Mouse (Mus musculus) embryo, embryonic 10 days (tissue): ENCODE measurements around the gene Nphp1.

Experiments used
- DNase-seq: peaks from one replicate; pipeline ENCODE4 v3.0.0-alpha.2; 2015; ENCODE audit warnings: low spot score

Gene Nphp1

DNA sequence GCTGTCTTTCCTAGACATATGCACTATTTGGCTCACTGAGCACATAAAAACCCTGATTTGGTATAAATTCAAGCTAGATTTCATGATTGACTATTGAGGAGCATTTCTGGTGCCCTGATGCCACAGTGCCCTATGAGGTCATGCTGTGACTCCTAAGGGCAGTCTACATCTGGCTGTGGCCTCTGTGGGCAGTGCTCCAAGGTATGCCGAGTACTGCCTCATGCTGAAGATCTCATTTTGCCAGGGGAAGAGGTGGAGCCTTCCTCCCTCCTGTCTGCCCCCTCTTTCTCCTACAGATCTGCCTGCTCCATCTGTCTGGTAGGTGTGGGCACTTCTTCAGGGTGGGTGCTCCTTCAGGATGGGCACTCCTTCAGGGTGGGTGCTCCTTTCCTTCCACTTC, 39.3 kb downstream of the Nphp1 start:
- DNase-seq: no peak

DNA sequence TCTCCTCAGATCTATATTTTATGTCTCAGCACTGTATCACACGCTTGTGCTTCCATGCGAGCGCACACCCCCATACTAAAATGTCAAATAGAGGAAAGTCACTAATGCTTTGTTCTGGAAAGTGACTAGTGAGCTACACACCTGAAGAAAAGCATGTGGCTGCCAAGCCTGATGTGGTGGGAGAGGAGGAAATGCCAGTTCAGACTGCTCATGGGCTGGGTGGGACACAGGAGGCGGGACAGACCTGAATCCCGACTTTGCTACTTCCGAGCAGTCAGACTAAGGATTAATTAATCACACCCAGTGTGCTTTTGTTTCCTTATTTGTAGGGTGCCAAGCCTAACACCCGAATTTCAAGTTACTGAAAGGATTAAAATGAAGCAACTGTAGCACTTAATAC, 40.4 kb downstream of the Nphp1 start:
- DNase-seq: no peak

DNA sequence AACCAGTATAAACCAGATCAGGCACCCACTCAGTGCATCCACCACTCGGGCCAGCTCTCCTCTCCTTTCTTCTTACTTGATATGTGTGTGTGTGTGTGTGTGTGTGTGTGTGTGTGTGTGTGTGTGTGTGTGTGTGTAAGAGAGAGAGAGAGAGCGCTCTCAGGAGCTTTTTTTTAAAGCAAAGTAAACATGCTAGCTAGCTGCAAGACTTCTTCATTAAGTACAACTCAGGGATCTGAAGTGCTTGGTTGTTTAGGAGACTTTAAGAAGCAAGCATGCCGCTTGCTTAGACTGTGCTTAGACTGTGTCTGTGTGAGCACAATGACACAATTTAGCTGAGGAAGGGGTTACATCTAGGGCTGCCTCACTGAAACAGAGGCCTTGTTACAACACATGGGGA, 46.1 kb downstream of the Nphp1 start:
- no peak for DNase-seq

DNA sequence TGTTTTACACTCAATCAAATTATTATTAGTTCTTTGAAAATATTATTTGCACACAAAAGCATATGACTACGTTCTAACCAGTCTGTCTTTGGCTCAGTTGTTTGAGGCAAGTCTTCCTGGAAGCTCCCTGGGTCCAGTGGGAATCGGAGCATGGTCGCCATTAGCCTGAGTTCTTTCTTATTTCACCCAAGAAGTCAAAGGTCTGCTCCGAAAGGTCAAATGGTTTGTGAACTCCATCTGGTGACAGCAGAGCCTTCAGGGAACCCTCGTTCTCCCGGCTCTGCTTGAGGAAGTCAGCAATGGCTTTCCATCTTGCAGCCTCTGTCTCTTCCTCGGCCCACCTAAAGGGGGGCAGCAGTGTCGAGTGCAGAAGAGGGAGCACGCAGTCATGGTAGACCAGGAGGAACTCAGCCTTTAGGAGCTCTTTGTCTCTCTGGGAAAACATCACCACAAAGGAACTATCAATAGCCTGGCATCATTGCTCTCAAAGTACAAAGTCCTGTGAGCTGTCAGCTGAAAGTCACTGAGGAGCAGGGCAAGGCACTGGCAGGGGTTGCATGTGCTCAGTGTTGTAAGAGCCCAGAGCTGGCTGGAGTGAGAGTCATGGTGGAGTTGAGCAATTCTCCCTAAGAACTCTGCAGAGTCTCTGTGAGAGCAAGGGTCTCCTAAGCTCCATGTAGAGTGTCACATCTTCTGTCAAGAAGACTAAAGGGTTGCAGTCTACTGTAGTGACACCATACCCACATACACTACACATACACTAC, 47.8 kb downstream of the Nphp1 start:
- DNase-seq: peak; percentile 54

DNA sequence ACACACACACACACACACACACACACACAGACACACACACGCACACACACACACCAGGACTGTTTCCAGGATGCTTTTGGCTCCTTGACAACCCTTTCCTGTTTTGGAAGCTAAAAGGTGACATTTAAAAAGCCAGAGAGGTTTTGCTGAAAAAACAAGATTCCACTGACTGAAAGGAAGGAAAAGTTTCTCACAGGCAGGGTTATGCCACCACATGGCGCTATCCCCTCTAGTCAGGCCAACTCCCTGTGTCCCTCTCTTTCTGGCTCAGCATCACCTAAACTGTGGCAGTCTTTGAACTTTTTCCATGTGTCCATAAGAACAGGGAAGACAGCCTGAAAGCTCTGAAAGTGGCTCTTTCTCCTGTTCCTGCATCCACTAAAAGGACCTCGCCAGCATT, 50.8 kb downstream of the Nphp1 start:
- no peak for DNase-seq

DNA sequence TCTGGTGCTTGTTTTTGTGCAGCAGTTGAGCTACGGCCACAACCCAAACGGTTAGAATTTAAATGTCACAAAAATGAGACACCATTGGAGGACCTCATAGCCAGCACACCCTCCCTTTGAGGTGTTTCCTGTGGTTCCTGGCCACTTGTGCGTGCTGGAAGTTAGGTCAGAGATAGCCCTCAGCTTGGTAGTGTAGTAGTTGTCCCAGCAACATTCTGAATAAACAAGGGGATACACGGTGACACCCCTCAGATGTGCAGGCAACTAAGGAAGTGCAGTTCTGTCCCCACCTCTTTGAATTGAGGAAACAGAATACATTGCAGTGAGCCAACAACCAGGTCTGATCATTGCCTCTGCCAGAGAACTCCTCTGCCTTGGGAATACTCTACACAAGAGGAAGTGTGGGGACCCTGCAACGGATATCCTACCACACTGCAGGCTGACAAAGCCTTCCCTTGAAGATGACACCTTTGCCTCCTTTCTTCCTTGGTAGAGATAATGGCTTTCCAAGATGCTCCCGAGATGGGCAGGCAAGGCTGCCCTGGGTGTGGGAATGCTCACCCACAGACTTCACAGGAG, 52.0 kb downstream of the Nphp1 start:
- no peak for DNase-seq

DNA sequence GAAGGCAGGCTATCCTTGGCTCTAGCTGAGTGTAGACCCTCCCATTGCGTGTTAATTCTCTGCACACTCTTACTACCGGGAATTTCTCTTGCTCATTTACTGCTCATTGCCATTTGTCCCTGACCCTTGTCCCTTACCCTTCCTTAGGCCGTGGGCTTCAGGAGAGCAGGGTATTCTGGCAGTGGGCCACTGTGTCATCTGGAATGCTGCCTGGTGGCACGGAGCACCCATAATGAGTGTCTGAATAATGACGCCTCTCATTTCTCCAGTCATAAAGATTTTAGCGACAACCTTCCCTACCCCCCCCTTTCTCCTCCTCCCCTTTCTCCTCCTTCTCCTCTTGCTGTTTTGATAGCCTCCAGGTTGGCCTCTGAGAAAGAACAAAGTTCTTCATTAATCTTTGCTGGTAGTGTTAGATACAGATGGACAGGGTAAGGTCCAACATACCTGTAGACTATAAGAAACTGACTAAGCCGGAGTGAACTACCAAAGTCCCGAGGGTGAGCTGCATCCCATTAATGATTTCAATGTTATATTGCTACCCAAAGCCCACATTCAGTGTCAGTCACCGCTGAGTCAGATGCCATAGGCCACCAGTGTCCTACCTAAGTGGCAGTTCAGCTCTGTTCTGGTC, 53.1 kb downstream of the Nphp1 start:
- DNase-seq: no peak

DNA sequence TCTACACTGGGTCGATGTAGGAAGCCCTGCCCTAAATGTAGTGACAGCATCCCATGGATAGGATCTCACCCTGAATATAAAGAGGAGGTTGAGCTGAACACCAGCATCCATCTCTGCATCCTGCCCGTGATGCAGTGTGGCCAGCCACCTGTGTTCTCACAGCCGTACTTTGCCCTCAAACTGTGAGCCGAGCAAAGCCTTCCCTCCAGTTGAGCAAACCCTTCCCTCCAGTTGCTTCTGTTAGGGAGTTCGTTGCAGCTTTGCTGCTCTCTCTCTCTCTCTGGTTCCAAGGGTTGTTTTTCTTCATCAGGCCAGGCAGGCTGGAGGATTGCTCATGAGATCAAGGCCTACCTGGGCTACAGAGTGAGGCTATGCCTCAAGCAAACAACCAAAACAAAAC, 53.8 kb downstream of the Nphp1 start:
- no peak for DNase-seq

DNA sequence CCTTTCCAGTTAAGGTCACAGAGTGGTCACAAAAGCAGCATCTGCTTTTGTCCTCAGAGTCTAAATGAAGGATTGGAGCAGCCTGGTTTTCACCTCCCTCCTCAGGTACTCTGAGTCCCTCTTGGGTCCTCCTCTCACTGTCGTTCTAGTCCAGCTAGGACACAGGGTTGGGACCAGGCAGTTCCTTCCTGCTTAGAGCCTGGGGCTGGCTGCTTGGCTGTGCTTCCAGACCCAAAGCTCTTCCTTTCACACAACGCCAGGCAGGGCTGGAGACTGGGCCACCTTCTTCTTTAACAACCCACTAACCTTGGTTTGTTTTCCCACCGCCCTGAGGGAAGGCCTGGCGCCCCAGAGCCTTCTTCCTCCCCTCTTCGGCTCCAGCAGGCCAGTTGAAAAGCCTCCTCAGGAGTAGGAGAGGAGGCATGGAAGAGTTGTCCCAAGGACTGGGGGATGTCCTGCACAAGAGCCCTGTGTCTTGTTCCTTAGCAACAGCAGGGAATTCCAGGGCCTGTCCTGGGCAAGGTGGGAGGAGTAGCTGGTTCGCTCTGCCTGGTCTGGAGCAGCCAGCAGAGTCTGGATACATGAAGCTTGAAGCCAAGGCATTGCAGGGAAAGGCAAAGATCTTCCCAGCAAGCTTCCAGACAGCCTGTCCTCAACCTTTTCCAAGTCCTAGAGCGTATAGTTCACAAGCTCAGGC, 58.2 kb downstream of the Nphp1 start:
- DNase-seq: peak; percentile 13

DNA sequence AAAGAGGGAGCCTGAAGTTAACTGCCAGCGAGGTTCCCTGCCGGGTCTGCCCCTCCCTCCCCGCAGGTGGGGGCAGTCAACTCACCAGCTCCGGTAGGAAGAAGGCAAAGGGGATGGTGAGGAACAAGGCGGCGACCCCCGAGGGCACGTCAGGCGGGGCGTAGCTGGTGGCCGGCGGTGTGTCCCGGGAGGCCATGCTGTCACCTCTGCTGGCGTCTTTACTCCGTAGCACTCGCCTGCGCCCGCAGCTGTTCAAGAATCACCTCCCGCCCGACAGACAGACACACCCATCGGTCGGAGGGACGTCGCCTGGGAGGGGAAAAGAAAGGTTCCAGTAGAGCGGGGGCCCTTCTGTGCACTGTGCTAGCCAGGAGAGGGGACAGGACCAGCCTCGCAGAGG, 59.0 kb downstream of the Nphp1 start, which contains the start of gene Mall:
Gene Mall, minus strand, starts transcription at position 262 of the 400 bp plus-strand sequence.
- peak; percentile 20 for DNase-seq

DNA sequence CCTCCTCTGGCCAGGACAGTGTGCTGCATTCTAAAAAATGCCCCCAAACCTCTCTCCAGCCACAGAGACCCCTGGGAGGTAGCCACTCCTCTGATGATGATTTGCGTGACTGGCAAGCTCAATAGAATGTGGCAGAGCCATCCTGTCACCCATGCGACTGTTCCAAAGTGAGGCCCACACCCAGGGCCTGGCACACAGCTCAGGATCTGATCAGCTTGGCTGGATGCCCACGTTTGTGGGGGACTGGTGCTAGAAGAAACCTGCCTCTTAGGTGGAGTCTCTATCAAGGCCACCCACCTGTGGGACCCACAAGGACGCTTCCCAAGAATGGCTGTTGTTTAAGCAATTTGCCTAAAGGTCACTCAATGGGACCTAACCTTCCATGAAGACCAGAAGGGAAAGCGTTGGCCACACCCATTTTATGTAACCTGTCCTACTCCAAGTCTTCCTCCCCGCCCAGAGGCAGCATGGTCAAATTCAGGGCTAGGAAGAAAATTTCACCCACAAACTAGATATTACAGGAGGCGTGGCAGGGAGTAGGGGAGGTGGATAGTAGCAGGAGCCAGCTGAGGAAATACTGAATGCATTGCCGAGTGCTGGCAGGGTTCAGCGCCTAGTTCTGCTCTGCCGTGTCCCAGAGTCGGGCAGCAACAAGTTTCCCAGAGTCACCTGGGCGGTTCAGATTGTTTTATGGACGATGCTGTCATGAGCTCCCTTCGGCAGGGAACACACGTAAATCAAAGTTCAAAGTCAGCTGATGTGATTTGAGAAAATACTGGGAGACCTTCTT, 59.8 kb downstream of the Nphp1 start:
- DNase-seq: no peak

DNA sequence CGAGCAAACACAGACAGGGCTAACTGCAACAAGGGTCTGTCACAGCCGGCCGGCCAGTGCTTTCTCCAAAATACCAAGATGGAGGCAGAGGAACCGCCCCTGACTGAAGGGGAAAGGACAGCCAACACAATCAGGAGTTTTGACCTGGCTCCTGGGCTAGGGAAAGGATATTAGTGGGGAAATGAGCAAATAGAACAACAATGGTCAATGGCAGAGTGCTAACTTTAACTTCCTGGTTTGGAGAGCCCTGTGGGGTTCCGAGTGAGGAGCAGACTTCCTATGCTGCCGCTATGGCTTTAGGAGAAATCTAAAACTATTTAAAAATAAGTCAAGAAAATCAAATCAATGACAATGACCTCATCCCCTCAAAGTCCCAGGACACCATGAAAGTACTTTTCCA, 60.6 kb downstream of the Nphp1 start:
- no peak for DNase-seq

DNA sequence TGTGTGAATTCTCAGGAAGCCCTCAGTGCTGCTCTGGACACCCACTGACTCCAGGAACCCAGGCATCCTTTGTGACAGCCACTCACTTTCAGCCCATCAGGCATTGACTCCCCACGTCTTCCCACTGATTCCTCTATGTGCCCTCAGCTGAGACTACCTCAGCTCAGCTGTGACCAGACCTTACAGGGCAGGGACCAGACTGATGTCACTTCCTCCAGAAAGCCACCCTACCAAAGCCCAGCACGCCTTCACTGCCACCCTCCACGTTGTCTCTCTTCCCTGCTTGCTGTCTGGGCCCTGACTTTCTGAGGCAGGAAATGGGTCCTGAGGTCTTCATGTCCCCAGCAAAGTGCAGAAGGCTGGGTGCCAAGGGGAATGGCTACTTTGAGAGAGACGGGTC, 65.5 kb downstream of the Nphp1 start:
- no peak for DNase-seq

DNA sequence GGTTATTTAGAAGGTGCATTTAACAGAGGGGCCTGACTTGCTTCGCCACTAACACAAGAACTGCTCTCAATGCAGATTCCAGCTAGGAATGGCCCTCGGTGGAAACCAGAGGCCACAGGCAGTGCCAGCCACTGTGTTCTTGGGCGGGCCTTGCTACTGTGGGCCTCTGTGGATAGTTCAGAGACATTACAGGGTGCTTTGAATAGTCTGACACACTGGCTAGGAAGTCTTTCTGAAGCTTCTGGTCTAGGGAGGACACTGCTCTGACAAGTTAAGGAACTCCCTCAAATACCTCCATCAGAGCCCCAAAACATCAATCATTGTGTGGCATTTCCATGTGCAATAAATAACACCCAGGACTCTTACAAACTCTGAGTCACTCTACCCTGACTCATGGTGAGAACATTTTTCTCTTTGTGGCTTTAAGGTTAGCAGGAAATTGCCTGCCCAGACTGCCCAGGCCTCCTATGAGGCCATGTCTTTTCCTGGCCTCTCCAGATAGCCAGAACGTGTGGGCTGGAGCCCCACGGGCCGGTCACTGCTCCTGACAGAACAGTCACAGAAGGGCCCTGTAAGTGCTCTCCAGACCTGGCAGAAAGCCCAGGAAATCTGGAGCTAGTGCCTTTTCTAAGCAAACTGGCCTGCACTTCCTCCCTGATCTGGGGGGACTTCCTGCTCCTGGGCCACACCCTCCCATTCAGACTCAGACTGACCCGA, 66.4 kb downstream of the Nphp1 start:
- DNase-seq: peak; percentile 9

DNA sequence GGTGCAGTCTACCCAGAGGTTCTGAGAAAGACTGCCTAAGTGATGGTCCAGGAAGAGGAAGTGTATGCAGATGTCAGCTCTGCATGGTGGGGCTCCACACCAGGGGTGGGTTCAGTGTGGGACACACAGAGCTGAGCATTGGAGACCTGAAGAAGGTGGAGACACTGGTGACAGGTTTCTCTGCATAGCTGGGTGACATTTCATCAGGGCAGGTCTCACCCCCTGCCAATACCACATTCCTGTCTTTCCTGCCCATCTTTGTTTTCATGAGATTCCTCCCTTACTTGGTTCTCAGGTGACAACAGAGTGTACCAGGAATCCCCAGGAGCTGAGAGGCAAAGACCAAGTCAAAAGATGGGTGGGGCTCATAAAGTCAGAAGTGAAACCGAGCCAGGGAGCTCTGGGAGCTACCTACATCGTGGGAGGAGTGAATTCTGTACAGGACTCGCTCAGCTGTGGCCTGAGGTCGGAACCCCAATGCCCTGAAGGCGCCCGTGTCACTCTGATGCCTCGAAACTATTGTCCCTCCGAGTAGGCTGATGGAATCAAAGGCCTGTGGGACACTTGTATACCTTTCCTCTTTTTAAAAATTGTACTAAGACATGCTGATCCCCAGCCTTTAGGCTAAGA, 69.7 kb downstream of the Nphp1 start:
- no peak for DNase-seq

DNA sequence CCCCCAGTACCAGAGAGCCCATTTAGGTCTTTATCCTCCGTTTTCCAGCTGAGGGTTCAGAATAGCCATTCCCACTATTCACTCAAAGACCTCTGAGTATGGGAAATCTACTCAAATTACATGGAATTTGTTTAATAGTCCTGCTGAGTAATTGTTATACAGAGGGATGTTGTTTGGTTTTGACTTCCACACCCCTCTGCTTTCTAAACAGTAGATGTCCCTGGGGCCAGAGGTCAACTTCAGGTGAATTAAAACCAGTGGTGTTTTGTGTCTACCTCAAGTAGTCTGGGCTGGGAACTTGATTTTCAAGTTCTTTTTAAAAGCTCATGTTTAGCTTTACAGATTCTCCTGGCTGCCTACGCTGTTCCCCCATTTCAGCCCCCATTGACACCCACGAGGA, 74.0 kb downstream of the Nphp1 start:
- no peak for DNase-seq

DNA sequence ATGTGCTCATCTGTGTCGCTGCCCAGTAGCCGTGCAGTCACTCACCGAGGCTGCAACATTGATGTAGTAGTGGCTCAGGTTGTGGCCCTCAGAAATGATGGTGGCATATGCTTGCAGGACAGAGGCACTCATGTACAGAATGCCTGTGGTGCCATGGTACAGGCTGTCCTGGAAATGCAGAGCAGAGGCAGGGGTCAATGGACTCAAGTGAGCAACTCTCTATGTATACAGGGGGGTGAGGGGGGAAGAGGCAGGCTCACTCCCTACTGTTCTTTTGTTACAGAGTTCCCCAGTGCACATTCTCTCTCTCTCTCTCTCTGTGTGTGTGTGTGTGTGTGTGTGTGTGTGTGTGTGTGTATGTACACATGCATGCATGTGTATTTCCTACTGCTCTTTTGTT, 79.9 kb downstream of the Nphp1 start:
- DNase-seq: no peak

DNA sequence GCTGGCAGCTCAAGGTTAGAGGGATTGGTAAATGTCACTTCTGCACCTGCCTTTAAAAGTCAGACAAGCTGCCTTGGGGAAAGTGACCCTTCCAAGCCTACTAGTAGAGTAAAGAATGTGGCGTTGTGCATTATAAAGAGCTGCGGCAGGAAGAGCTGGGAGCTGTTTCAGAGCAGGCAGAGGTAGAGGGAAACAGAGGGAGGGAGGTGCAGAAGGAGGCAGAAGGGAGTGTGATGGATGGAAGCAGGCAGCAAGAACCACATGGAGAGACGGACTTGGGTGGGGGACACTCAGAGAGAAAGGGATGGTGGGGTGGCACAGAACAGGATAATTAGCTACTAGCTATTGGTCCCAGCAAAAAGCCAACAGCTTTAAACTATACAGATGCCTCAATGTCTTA, 80.6 kb downstream of the Nphp1 start:
- no peak for DNase-seq

DNA sequence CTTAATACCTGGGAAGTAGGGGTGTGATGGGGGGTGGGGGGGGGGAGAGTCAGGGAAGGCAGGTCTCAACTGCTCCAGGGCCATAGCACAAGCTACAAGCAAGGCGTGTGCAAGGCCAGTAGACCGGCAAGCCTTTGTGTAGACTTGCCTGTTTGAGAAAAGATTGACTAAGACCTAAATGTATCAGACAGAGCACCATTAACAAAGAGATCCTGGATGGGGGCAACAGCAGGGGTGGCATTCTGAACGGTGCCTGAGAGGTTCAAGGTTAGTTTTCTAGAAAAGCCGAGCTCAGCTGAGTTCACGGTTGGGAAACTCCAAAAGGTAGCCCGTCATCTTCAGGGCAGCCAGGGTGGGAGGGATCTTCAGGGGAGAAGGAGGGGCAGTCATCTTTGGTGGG, 83.4 kb downstream of the Nphp1 start:
- DNase-seq: no peak
